Mouse (Mus musculus) liver, embryonic 11.5 days (tissue): ENCODE data around the gene Snx11. TPM values are rescaled to one million over a fixed set of nuclear protein-coding genes. Genes with fewer than 3 reads are reported as not detected.
A peak's percentile ranks its signal among the peaks of the same experiment; 100 is the strongest.

Experiments
- ATAC-seq: fragments of 200-750 bp; cut with Nextera tagmentation; replicated peaks from 2 replicates; pipeline ENCODE4 v1.8.0; 2017; ENCODE audit warnings: moderate number of reproducible peaks, mild to moderate bottlenecking, moderate TSS enrichment, moderate library complexity; ENCODE audit not compliant: low FRiP score
- DNase-seq: peaks from one replicate; pipeline ENCODE4 v3.0.0-alpha.2; 2017; ENCODE audit warnings: low spot score
- H3K27ac ChIP-seq: fragments of 300-500 bp; sonication (generic); 2 replicates; pipeline ENCODE4 v1.5.1; 2014; ENCODE audit warnings: mild to moderate bottlenecking, low read depth, low read length, control low read depth
- H3K27me3 ChIP-seq: fragments of 300-500 bp; sonication (generic); replicated peaks from 2 replicates; pipeline ENCODE4 v1.6.1; 2014; ENCODE audit warnings: low read length, mixed read lengths; ENCODE audit not compliant: control insufficient read depth, insufficient read depth
- H3K36me3 ChIP-seq: fragments of 300-500 bp; sonication (generic); 2 replicates; pipeline ENCODE4 v1.6.1; 2014; ENCODE audit warnings: mild to moderate bottlenecking, low read length, moderate library complexity, mixed read lengths; ENCODE audit not compliant: control insufficient read depth, insufficient read depth
- H3K4me1 ChIP-seq: fragments of 300-500 bp; sonication (generic); replicated peaks from 2 replicates; pipeline ENCODE4 v1.6.1; 2014; ENCODE audit warnings: low read length, mixed read lengths; ENCODE audit not compliant: control insufficient read depth, insufficient read depth
- H3K4me2 ChIP-seq: fragments of 300-500 bp; sonication (generic); 2 replicates; pipeline ENCODE4 v1.6.1; 2014; ENCODE audit warnings: mild to moderate bottlenecking, control low read depth, moderate library complexity
- H3K4me3 ChIP-seq: fragments of 300-500 bp; sonication (generic); 2 replicates; pipeline ENCODE4 v1.5.1; 2014; ENCODE audit warnings: low read depth, low read length, control low read depth
- H3K9ac ChIP-seq: fragments of 300-500 bp; sonication (generic); 2 replicates; pipeline ENCODE4 v1.6.1; 2014; ENCODE audit warnings: low read depth, low read length, control low read depth
- H3K9me3 ChIP-seq: fragments of 300-500 bp; sonication (generic); 2 replicates; pipeline ENCODE4 v1.6.1; 2016; ENCODE audit warnings: low read length, inconsistent platforms, mixed read lengths; ENCODE audit not compliant: control insufficient read depth
- WGBS: fragments of 180-500 bp; shearing (Covaris S2); extraction: QIAGEN DNeasy Blood & Tissue Kit; methylation state at CpG from one replicate; pipeline ENCODE4 v1.1.7; 2014; 5-methylcytosine and 5-hydroxymethylcytosine counted together
- polyA plus RNA-seq: library from polyadenylated mRNA; unstranded; fragments of >200 nt; fragmentation: Nextera tagmentation; extraction: Ambion mirVana; gene quantifications from 2 replicates; pipeline ENCODE4 v1.2.1, GENCODE M21; 2014

Snx11 gene
- polyA plus RNA-seq, 1 experiment from 2014 or later = 12.0 TPM

- Histone ChIP-seq H3K9me3 (no peaks in the 10 kb centered on the region), H3K4me2 (no peak overlapping the region), H3K36me3 (peaks cover 38% of the 10 kb centered on the region), H3K4me3 (no peak overlapping the region), H3K27me3 (no peaks in the 10 kb centered on the region), H3K9ac (no peak overlapping the region), H3K27ac (no peak overlapping the region), H3K4me1 (no peaks in the 10 kb centered on the region)
- ATAC-seq (no peak; the same call in 1 of the 2 replicates), DNase-seq (no peak)
- WGBS = 35% methylated on average over 1 of the region's 1 CpGs
Observed at GRCm38 (mm10) chr11:96808066-96808465, 30.7 kb upstream of the Snx11 start.

GRCm38 (mm10) chr11:96805606-96806005 is 28.2 kb upstream of the Snx11 start:
- no peak overlapping the region for H3K9ac ChIP-seq
- H3K9me3 ChIP-seq = no peaks in the 10 kb centered on the region
- H3K36me3 ChIP-seq = peaks cover 51% of the 10 kb centered on the region
- no peak overlapping the region for H3K4me2 ChIP-seq
- no peak for ATAC-seq
- DNase-seq = no peak
- no peak overlapping the region for H3K27ac ChIP-seq
- H3K4me3 ChIP-seq = no peak overlapping the region
- WGBS = 89% methylated on average over 5 of the region's 5 CpGs
- H3K4me1 ChIP-seq = no peaks in the 10 kb centered on the region
- no peaks in the 10 kb centered on the region for H3K27me3 ChIP-seq

- H3K4me1 ChIP-seq = no peaks in the 10 kb centered on the region
- no peak overlapping the region for H3K9ac ChIP-seq
- no peaks in the 10 kb centered on the region for H3K27me3 ChIP-seq
- ATAC-seq (no peak), DNase-seq (no peak)
- H3K9me3 ChIP-seq = no peaks in the 10 kb centered on the region
- no peak overlapping the region for H3K4me2 ChIP-seq
- peaks cover 26% of the 10 kb centered on the region for H3K36me3 ChIP-seq
- no peak overlapping the region for H3K4me3 ChIP-seq
- H3K27ac ChIP-seq = no peak overlapping the region
- 89% methylated on average over 2 of the region's 2 CpGs for WGBS
Observed at GRCm38 (mm10) chr11:96799511-96799910, 22.2 kb upstream of the Snx11 start.

GRCm38 (mm10) chr11:96796586-96796985 is 19.2 kb upstream of the Snx11 start:
- peaks cover 11% of the 10 kb centered on the region; the same call in 1 of the 2 replicates for H3K36me3 ChIP-seq
- no peak overlapping the region for H3K4me3 ChIP-seq
- H3K9me3 ChIP-seq = no peaks in the 10 kb centered on the region
- H3K27ac ChIP-seq = no peak overlapping the region
- H3K9ac ChIP-seq = no peak overlapping the region
- ATAC-seq (no peak), DNase-seq (no peak)
- H3K4me1 ChIP-seq = peaks cover 4% of the 10 kb centered on the region; the same call in 1 of the 2 replicates
- H3K4me2 ChIP-seq = no peak overlapping the region
- WGBS = 78% methylated on average over 1 of the region's 1 CpGs
- no peaks in the 10 kb centered on the region for H3K27me3 ChIP-seq

DNA sequence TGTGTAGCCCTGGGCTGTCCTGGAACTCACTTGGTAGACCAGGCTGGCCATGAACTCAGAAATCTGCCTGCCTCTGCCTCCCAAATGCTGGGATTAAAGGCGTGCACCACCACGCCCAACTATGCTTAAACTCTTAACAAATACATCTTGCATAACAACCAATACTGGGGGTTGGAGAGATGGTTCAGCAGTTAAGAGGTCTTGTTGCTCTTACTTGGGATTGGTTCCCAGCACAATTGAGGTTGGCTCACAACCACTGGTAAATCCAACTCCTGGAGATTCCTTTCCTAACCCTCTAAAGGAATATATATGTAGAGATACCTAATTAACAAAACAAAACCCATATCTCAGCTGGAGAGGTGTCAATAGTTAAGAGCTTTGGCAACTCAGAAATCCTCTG is 18.7 kb upstream of the Snx11 start:
- Histone ChIP-seq H3K4me1 (peaks cover 5% of the 10 kb centered on the region; the same call in 1 of the 2 replicates), H3K27ac (no peak overlapping the region), H3K27me3 (no peaks in the 10 kb centered on the region), H3K4me2 (no peak overlapping the region), H3K9me3 (no peaks in the 10 kb centered on the region), H3K36me3 (peaks cover 9% of the 10 kb centered on the region; the same call in 1 of the 2 replicates), H3K4me3 (no peak overlapping the region), H3K9ac (no peak overlapping the region)
- DNase-seq = no peak
- WGBS = 92% methylated on average over 2 of the region's 2 CpGs
- no peak for ATAC-seq

GRCm38 (mm10) chr11:96795491-96795890 is 18.1 kb upstream of the Snx11 start:
- no peaks in the 10 kb centered on the region for H3K27me3 ChIP-seq
- peaks cover 11% of the 10 kb centered on the region for H3K4me1 ChIP-seq
- no peak overlapping the region for H3K4me2 ChIP-seq
- no peaks in the 10 kb centered on the region for H3K9me3 ChIP-seq
- no peak overlapping the region for H3K4me3 ChIP-seq
- no peak overlapping the region for H3K27ac ChIP-seq
- peaks cover 9% of the 10 kb centered on the region; the same call in 1 of the 2 replicates for H3K36me3 ChIP-seq
- 86% methylated on average over 13 of the region's 13 CpGs for WGBS
- no peak for ATAC-seq
- H3K9ac ChIP-seq = no peak overlapping the region
- no peak for DNase-seq

- Histone ChIP-seq H3K4me1 (peaks cover 15% of the 10 kb centered on the region), H3K4me3 (peak overlapping the region; percentile 75), H3K27ac (no peak overlapping the region), H3K27me3 (no peaks in the 10 kb centered on the region), H3K4me2 (peak overlapping the region; percentile 95), H3K36me3 (peaks cover 4% of the 10 kb centered on the region; the same call in 1 of the 2 replicates), H3K9me3 (no peaks in the 10 kb centered on the region), H3K9ac (no peak overlapping the region; the same call in 1 of the 2 replicates)
- 9% methylated on average over 1 of the region's 1 CpGs for WGBS
- ATAC-seq (no peak), DNase-seq (no peak)
Observed at GRCm38 (mm10) chr11:96790681-96791080, 13.3 kb upstream of the Snx11 start.

DNA sequence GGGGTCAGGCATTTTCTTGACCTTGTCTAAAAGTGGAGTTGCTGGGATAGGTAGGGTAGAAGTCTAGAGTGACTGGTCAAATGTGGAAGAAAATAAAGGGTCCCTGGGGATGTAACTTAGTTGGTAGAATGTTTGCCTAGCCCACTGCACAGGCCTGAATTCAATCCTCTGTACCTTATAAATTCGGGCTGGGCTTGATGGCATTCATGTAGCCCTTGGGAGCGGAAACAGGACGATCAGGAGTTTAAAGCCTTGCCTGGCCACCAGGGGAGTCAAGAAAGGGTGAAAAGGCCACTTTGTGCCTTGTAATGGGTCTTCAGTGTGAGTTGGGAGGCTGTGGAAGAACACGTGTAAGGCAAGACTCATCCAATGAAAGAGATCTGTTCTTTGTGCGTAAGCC is 12.6 kb upstream of the Snx11 start:
- DNase-seq (no peak), ATAC-seq (no peak)
- Histone ChIP-seq H3K4me3 (peak overlapping the region; percentile 75), H3K27me3 (no peaks in the 10 kb centered on the region), H3K4me1 (peaks cover 15% of the 10 kb centered on the region), H3K9me3 (no peaks in the 10 kb centered on the region), H3K9ac (peak overlapping the region; percentile 80), H3K27ac (peak overlapping the region; percentile 84; the same call in 1 of the 2 replicates), H3K4me2 (peak overlapping the region; percentile 95), H3K36me3 (no peaks in the 10 kb centered on the region)
- 8% methylated on average over 5 of the region's 5 CpGs for WGBS
